8 mouse cellular contexts compared by ENCODE assay signal in the genomic region with DNA sequence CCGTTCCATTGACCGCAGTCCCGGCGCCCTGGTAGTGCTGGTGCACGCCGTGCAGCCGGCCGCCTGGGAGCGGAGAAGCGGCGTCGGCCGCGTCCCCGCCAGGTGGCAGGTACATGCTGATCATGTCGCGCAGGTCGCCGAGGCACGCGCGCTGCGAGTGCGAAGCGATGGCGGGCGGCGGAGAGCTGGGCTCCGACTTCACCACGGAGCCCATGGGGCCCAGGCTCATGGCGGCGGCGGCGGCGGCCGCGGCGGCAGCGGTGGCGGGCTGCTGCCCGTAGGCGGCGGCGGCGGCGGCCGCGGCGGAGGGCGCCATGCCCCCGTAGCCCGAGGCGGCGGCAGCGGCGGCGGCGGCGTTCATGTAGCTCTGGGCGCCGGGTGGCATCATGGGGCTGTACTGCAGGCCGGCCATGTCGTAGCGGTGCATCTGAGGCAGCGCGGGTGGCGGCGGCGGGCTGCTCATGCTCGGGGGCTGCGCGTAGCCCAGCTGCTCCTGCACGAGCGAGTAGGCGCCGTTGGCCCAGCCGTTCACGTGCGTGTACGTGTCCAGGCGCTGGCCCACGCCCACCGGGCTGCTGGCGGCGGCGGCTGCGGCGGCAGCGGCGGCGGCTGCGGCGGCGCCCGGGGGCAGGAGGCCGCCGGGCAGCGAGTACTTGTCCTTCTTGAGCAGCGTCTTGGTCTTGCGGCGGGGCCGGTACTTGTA. TPM values are rescaled to one million over a fixed set of nuclear protein-coding genes. Genes with fewer than 3 reads are reported as not detected.
DNase-seq lines count a peak whose midpoint lies in the region; ATAC-seq lines count a peak whose summit lies in the region.

No protein-coding gene starts in this region.

- 17% methylated on average over 31 of the region's 102 CpGs for WGBS in lung, embryonic 16.5 days
- 20% methylated on average over 59 of the region's 102 CpGs for WGBS in forebrain, embryonic 11.5 days
- WGBS in neural tube, embryonic 14.5 days = 16% methylated on average over 49 of the region's 102 CpGs

- peaks cover 6% of the 10 kb centered on the region; the same call in 1 of the 2 replicates for H3K4me1 ChIP-seq in lung, embryonic 16.5 days (replicated peaks; ENCODE audit: control insufficient read depth, insufficient read depth, low read length)
- H3K4me1 ChIP-seq in forebrain, embryonic 11.5 days (replicated peaks; ENCODE audit: control insufficient read depth, insufficient read depth, low read length) = peaks cover 2% of the 10 kb centered on the region; the same call in 1 of the 2 replicates
- H3K4me1 ChIP-seq in neural tube, embryonic 14.5 days (ENCODE audit: control insufficient read depth, insufficient read depth, low read length) = no peaks in the 10 kb centered on the region

- H3K36me3 ChIP-seq in lung, embryonic 16.5 days (ENCODE audit: control insufficient read depth, insufficient read depth, low read length) = no peaks in the 10 kb centered on the region
- H3K36me3 ChIP-seq in forebrain, embryonic 11.5 days (ENCODE audit: control insufficient read depth, insufficient read depth, low read length) = no peaks in the 10 kb centered on the region
- H3K36me3 ChIP-seq in neural tube, embryonic 14.5 days (ENCODE audit: control insufficient read depth, insufficient read depth, low read length) = no peaks in the 10 kb centered on the region

- no peak overlapping the region for H3K9ac ChIP-seq in lung, embryonic 16.5 days (ENCODE audit: low read length)
- peak overlapping the region; percentile 82 for H3K9ac ChIP-seq in forebrain, embryonic 11.5 days (ENCODE audit: low read length)
- H3K9ac ChIP-seq in neural tube, embryonic 14.5 days (replicated peaks; ENCODE audit: low read depth, low read length) = peak overlapping the region; percentile 44

- peak overlapping the region; percentile 66 for H3K4me2 ChIP-seq in lung, embryonic 16.5 days (ENCODE audit: low read depth, low read length)
- peak overlapping the region; percentile 54 for H3K4me2 ChIP-seq in forebrain, embryonic 11.5 days (ENCODE audit: low read depth, low read length, severe bottlenecking)
- peak overlapping the region; percentile 59 for H3K4me2 ChIP-seq in neural tube, embryonic 14.5 days (ENCODE audit: low read depth, low read length)

- intact Hi-C loops in left cerebral cortex, postnatal 36 days (cut with DNase I) = loop anchor here (10.0 kb wide), 1 partner anchor 387 kb away; no protein-coding TSS in a partner anchor

- DNase-seq in cerebellum, adult 8-10 months = no peak
- no peak for DNase-seq in lung, adult 18-20 months
- DNase-seq in forebrain, embryonic 11.5 days (ENCODE audit: low spot score) = peak; percentile 77
- DNase-seq in left cerebral cortex, postnatal 36 days (ENCODE audit: low spot score in 2 of 2) = peak; percentile 19 to 42
- DNase-seq in thymus, postnatal 0 days (ENCODE audit: low spot score) = no peak

- peaks cover 71% of the 10 kb centered on the region for H3K27me3 ChIP-seq in lung, embryonic 16.5 days (ENCODE audit: control insufficient read depth, insufficient read depth, low read depth, low read length)
- no peaks in the 10 kb centered on the region for H3K27me3 ChIP-seq in forebrain, embryonic 11.5 days (ENCODE audit: control insufficient read depth, insufficient read depth, low read length)
- no peaks in the 10 kb centered on the region for H3K27me3 ChIP-seq in neural tube, embryonic 14.5 days (ENCODE audit: control insufficient read depth, insufficient read depth, low read length)

- no peaks in the 10 kb centered on the region for H3K9me3 ChIP-seq in lung, embryonic 16.5 days (ENCODE audit: control insufficient read depth, low read length)
- H3K9me3 ChIP-seq in forebrain, embryonic 11.5 days (ENCODE audit: control insufficient read depth, low read length) = no peaks in the 10 kb centered on the region
- H3K9me3 ChIP-seq in neural tube, embryonic 14.5 days (ENCODE audit: control insufficient read depth, low read length) = no peaks in the 10 kb centered on the region

- no peak overlapping the region for H3K27ac ChIP-seq in lung, embryonic 16.5 days (ENCODE audit: low read length)
- H3K27ac ChIP-seq in forebrain, embryonic 11.5 days (ENCODE audit: low read depth, low read length) = peak overlapping the region; percentile 86
- no peak overlapping the region for H3K27ac ChIP-seq in neural tube, embryonic 14.5 days (ENCODE audit: low read depth, low read length)

- peak overlapping the region; percentile 48 for H3K4me3 ChIP-seq in lung, embryonic 16.5 days (ENCODE audit: low read length)
- peak overlapping the region; percentile 65 for H3K4me3 ChIP-seq in forebrain, embryonic 11.5 days (ENCODE audit: low read depth, low read length)
- H3K4me3 ChIP-seq in neural tube, embryonic 14.5 days (ENCODE audit: low read depth, low read length) = peak overlapping the region; percentile 43

- ATAC-seq in cerebellum, adult (ENCODE audit: insufficient number of reproducible peaks, low FRiP score, low TSS enrichment) = peak; percentile 37; the same call in 1 of the 2 replicates
- peak; percentile 64 for ATAC-seq in lung, embryonic 16.5 days (ENCODE audit: low read depth)
- no peak; the same call in 1 of the 2 replicates for ATAC-seq in forebrain, embryonic 11.5 days (replicated peaks; ENCODE audit: low FRiP score)
- ATAC-seq in neural tube, embryonic 14.5 days (ENCODE audit: low read depth) = peak; percentile 82

RNA-seq across cellular contexts. Expression of a gene that starts 1.0 kb away (rescaled TPM):
- polyA plus RNA-seq in lung, embryonic 16.5 days (2015; fragmentation: Nextera tagmentation; extraction: Ambion mirVana) = not detected in 2 replicates
- polyA plus RNA-seq in forebrain, embryonic 11.5 days (2014; fragmentation: Nextera tagmentation; extraction: Ambion mirVana) = 10.0 and 19.3 TPM in 2 replicates
- 1 to 10 TPM; 1.3 to 1.6 TPM for total RNA-seq in left cerebral cortex, postnatal 36 days (2021)
- polyA plus RNA-seq in neural tube, embryonic 14.5 days (2014; fragmentation: Nextera tagmentation; extraction: Ambion mirVana) = 0.58 and 0.67 TPM in 2 replicates
- polyA plus RNA-seq in thymus, postnatal 0 days (2015; fragmentation: Nextera tagmentation; extraction: Ambion mirVana) = not detected in 2 replicates

Comparison
In these comparisons a context has a peak if more than half of its experiments do, and no peak if none do; other contexts are left out.
1. DNase-seq: peak in forebrain, embryonic 11.5 days (single experiment) and left cerebral cortex, postnatal 36 days (2 of 2); none in cerebellum, adult 8-10 months (single experiment), lung, adult 18-20 months (0 of 2) and thymus, postnatal 0 days (single experiment).
2. Peak in every context shown above with its lines, with median percentiles within 50 percentile points of each other: H3K4me2 ChIP-seq and H3K4me3 ChIP-seq.